Mouse (Mus musculus): ENCODE measurements at regions not wholly inside any gene's neighbourhood (a gene's known extent, or its start where the extent isn't known, plus 50 kb on each side); places are given as distances from the start of the nearest gene placed in this dataset.
"Not testable (repeated sequence)": the region's sequence is repeated elsewhere in the genome, so short reads cannot be mapped to it uniquely, and the experiment has no call there.

GRCm38 (mm10) chr9:86095460-86095859, 253.3 kb downstream of the Tpbg start:
- DNase-seq, result no peak

DNA sequence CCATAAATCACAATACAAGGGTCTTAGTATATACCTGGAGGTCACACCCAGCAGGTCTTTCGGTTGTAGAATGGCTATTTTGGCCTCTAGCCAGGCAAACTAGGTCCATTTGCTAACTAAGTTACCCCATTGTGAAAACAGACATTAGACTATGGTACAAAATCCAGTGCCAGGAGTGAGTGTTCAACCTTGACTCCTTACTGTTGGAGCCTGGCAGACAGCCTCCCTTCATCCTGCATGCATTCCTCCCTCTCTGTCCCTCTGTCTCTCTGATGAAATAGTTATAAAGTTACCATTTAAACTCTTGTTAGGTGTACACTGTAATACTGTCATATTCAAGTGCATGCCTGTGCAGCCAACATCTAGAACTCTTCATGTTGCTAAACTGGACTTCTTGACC, 254.1 kb downstream of the Tpbg start:
- peak; percentile 22 for DNase-seq

GRCm38 (mm10) chr9:86099325-86099724, 257.1 kb downstream of the Tpbg start:
- DNase-seq, result no peak

- DNase-seq, result no peak
These were observed 259.3 kb downstream of the Tpbg start for GRCm38 (mm10) chr9:86101360-86102086.

DNA sequence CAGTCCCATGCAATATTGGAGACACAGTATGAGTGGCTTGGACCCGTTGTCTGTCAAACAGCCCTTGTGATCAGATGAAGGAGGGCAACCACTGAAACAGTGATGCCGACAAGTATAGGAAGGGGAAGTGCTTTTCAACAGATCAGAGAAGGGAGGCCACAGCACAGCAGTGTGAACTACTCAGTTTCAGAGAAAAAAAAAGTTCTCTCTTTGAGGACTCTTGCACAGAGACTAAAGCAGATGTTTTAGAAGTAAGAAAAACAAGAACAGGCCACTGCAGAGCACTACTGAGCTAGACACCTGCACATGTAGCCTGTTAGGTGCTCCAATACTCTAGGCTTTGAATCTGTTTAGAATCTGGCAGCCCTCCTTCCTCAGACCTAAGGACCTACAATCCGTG, 261.4 kb downstream of the Tpbg start:
- no peak for DNase-seq

GRCm38 (mm10) chr9:86104664-86105063, 262.5 kb downstream of the Tpbg start:
- DNase-seq, result no peak

DNA sequence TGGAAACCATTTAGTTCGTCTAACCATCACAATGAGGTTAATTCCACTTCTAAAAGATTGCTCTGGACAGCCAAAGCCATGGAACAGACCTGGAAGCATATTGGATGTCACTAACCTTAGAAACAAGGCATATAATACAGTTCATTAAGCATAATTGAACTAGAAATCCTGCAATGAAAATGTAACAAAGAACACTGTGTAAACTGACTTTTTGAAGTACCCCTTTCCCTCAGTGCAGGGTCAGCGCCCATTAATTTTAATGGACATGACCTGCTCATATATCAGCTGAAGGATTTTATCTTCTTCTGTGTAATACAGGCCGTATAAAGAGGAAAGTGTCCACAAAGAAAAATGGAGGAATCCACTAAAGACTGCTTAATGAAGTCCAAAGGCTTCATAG, 263.7 kb downstream of the Tpbg start:
- DNase-seq, result no peak

- DNase-seq, result no peak
These were observed 267.7 kb downstream of the Tpbg start for GRCm38 (mm10) chr9:86109906-86110305.

GRCm38 (mm10) chr9:86119370-86119769, 277.2 kb downstream of the Tpbg start:
- DNase-seq, result no peak

DNA sequence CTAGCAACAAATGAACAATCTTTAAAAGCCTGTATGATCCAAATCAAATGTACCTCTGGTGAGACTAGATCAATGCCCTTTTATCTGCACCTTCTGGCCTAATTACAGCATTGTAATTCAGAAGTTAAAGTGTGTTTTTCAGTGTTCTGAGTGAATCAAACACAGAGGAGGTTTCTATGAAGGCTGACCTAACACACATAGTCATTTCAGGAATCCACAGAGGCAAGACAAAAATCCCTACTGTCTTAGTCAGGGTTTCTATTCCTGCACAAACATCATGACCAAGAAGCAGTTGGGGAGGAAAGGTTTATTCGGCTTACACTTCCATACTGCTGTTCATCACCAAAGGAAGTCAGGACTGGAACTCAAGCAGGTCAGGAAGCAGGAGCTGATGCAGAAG, 293.4 kb downstream of the Tpbg start:
- DNase-seq, result not testable (repeated sequence)

GRCm38 (mm10) chr9:86145903-86146302, 303.7 kb downstream of the Tpbg start:
- no peak for DNase-seq

GRCm38 (mm10) chr9:86160316-86160715, 304.4 kb downstream of the Ube2cbp start:
- no peak for DNase-seq

DNA sequence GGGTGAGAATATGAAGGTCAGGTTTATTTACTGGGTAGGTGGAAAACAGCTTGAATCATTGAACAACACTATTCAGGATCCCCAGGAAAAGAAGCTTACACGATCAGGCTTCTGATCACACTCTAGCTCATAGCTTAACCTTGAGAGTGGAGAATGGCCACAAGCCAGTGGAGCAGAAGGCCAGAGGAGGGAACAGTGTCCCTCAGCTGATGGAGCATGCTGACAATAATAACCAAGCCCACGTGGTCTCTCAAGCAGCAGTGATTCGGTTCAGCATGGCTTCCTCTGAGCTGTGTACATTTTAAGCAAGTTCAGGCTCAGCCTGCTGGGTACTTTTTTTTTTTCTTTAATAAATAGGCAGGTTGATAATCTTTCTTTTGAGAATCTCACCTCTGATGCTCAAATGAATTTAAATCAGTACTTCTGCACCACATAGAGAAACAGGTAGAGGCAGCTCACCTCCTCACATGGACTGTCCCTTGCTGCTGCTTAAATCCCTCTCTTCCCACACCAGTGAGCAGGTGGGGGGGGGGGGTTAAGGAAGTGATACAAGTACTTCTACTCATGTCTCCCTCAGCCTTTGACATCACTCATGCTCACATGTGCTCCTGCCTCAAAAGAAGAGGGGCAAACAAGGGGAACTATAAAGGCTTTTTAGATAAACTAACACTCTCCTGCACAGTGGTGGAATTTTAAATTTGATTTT, 298.2 kb downstream of the Ube2cbp start:
- DNase-seq, result no peak

- DNase-seq, result no peak
These were observed 294.0 kb downstream of the Ube2cbp start for GRCm38 (mm10) chr9:86170756-86171155.

- DNase-seq, result no peak
These were observed 277.7 kb downstream of the Ube2cbp start for GRCm38 (mm10) chr9:86186751-86187747.

GRCm38 (mm10) chr9:86188873-86189272, 275.9 kb downstream of the Ube2cbp start:
- DNase-seq, result no peak

DNA sequence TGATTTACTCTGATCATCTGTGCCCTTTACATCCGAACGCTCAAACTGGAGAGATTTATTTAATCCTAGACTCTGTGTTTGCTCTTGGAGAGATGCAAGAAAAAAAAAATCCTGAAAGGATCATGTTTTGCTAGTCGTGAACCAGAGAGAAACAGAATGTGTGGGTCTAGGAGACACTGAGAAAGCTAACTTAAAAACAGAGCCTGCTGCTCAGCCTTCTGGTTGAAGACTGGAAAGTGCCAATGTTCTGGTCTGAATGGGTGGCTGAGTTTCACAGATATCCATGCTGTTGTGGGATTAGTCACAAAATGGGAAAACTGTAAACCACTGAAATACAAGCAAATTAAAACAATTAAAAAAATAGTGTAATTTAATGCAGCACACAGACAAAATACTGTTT, 259.7 kb downstream of the Ube2cbp start:
- no peak for DNase-seq

- DNase-seq, result no peak
These were observed 256.3 kb downstream of the Ube2cbp start for GRCm38 (mm10) chr9:86208334-86208925.

- DNase-seq, result no peak
These were observed 253.5 kb downstream of the Ube2cbp start for GRCm38 (mm10) chr9:86211267-86211666.

DNA sequence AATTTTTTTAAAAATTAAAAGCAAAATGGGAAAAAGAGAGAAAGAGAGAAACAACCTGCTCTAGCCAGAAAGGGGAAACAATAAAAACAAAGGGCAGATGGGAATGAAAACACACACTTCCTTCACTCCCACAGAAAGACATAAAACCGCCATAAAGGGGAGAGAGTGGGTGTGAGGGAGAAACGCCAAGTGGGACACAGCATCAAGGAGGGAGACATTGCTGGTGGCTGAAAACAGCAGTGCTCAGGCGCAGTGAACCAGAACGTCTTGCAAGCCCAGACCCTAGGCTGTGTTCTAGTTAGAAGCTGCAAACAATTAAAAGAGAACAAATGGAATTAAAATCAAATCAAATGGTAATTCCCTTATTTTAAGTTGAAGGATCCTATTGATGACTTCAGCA, 245.1 kb downstream of the Ube2cbp start:
- DNase-seq, result peak; percentile 9

DNA sequence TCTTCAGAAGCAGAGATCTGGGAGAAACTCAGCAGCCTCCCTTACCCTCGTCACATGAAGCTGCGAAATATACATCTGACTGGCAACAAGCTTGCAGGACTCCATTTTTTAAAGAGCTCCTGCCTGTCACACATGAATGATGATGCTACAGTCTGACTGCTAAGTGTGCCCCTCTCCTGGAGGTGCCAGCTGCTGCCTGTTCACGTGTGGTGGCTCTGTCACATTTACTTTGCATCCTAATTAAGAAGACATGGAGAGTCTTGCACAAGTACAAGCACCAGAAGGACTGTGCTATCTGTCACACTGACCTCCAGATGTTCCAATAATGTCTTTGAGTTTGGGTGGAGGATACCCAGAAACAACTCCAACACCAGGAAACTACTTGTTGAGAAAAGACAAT, 240.2 kb downstream of the Ube2cbp start:
- no peak for DNase-seq

GRCm38 (mm10) chr9:86230673-86231350, 233.9 kb downstream of the Ube2cbp start:
- no peak for DNase-seq
